12 mouse cellular contexts compared by ENCODE assay signal in genomic region chr15:97593781-97594600, GRCm38 (mm10).
DNase-seq lines count a peak whose midpoint lies in the region; ATAC-seq and TF ChIP-seq lines count a peak whose summit lies in the region.
"Had no signal": no experiment of that assay in that cellular context is flagged by ENCODE, and none has a peak within 500 bp of the region (broad histone marks: within the 10 kb centered on the region; RNA-seq: fewer than 3 reads in every experiment).

No protein-coding gene starts in this region.

- no peaks in the 10 kb centered on the region for H3K9me3 ChIP-seq in liver, embryonic 12.5 days (replicated peaks)
- H3K9me3 ChIP-seq in intestine, postnatal 0 days (ENCODE audit: control insufficient read depth) = no peaks in the 10 kb centered on the region
- H3K9me3 ChIP-seq: hindbrain, embryonic 15.5 days had no signal

- no peak overlapping the region for H3K4me3 ChIP-seq in liver, embryonic 12.5 days
- H3K4me3 ChIP-seq in intestine, postnatal 0 days (ENCODE audit: low read depth, low read length) = no peak overlapping the region
- H3K4me3 ChIP-seq: hindbrain, embryonic 15.5 days had no signal

- TF ChIP-seq CTCF in intestine, postnatal 0 days (IDR thresholded peaks at IDR 0.05; ENCODE audit: low read depth) = no peak

- peak overlapping the region; percentile 45; the same call in 1 of the 2 replicates for H3K27ac ChIP-seq in liver, embryonic 12.5 days
- H3K27ac ChIP-seq in intestine, postnatal 0 days (ENCODE audit: low read depth, low read length) = peak overlapping the region; percentile 36; the same call in 1 of the 2 replicates
- H3K27ac ChIP-seq: hindbrain, embryonic 15.5 days; liver, embryonic 14.5 days had no signal

- peak; percentile 18 for DNase-seq in adrenal gland, adult 2 months
- DNase-seq in adrenal gland, adult 8-10 months = no peak
- DNase-seq in liver = no peak
- peak; percentile 59 for DNase-seq in lung, postnatal 36 days
- DNase-seq in neural tube, embryonic 10.5 days (ENCODE audit: extremely low spot score, low spot score) = no peak
- DNase-seq in gastrocnemius, postnatal 4 days (ENCODE audit: low spot score in 2 of 2) = no peak
- DNase-seq: cerebellum, adult 11-12 months; midbrain, embryonic 14.5 days had no signal

- no peak overlapping the region for H3K9ac ChIP-seq in liver, embryonic 12.5 days
- H3K9ac ChIP-seq in intestine, postnatal 0 days (ENCODE audit: low read depth, low read length) = no peak overlapping the region
- H3K9ac ChIP-seq: hindbrain, embryonic 15.5 days; liver, embryonic 14.5 days had no signal

- no peaks in the 10 kb centered on the region for H3K36me3 ChIP-seq in liver, embryonic 12.5 days
- H3K36me3 ChIP-seq in intestine, postnatal 0 days (ENCODE audit: control insufficient read depth, insufficient read depth) = no peaks in the 10 kb centered on the region
- H3K36me3 ChIP-seq: hindbrain, embryonic 15.5 days had no signal

- H3K4me2 ChIP-seq in liver, embryonic 12.5 days = no peak overlapping the region
- no peak overlapping the region for H3K4me2 ChIP-seq in intestine, postnatal 0 days (replicated peaks; ENCODE audit: low read depth)
- H3K4me2 ChIP-seq: hindbrain, embryonic 15.5 days had no signal

- 0 out of 2 replicates have a peak, but pooled peaks cover 3% of the 10 kb centered on the region for H3K27me3 ChIP-seq in liver, embryonic 12.5 days (replicated peaks)
- no peaks in the 10 kb centered on the region for H3K27me3 ChIP-seq in intestine, postnatal 0 days (replicated peaks; ENCODE audit: control insufficient read depth, insufficient read depth, low read length)
- H3K27me3 ChIP-seq: hindbrain, embryonic 15.5 days had no signal

- H3K4me1 ChIP-seq in liver, embryonic 12.5 days = peaks cover 21% of the 10 kb centered on the region
- no peaks in the 10 kb centered on the region for H3K4me1 ChIP-seq in intestine, postnatal 0 days (replicated peaks; ENCODE audit: control insufficient read depth, insufficient read depth, low read length)
- H3K4me1 ChIP-seq: hindbrain, embryonic 15.5 days had no signal

- ATAC-seq in liver, embryonic 12.5 days = no peak
- ATAC-seq in intestine, postnatal 0 days = no peak

- 38% methylated on average over 11 of the region's 11 CpGs for WGBS in liver, embryonic 12.5 days (ENCODE audit: insufficient replicate concordance)
- 58% methylated on average over 11 of the region's 11 CpGs for WGBS in intestine, postnatal 0 days

Comparison
In these comparisons a context has a peak if more than half of its experiments do, and no peak if none do; other contexts are left out.
1. DNase-seq: peak in adrenal gland, adult 2 months (single experiment) and lung, postnatal 36 days (single experiment); none in adrenal gland, adult 8-10 months (single experiment), liver (single experiment), neural tube, embryonic 10.5 days (single experiment) and gastrocnemius, postnatal 4 days (0 of 2).